Mouse (Mus musculus): ENCODE measurements around the gene Sel1l. TPM values are rescaled to one million over a fixed set of nuclear protein-coding genes. Genes with fewer than 3 reads are reported as not detected.

Sel1l gene
- total RNA-seq, 2 experiments from 2014 or later, result 56.8 to 59.6 TPM

DNA sequence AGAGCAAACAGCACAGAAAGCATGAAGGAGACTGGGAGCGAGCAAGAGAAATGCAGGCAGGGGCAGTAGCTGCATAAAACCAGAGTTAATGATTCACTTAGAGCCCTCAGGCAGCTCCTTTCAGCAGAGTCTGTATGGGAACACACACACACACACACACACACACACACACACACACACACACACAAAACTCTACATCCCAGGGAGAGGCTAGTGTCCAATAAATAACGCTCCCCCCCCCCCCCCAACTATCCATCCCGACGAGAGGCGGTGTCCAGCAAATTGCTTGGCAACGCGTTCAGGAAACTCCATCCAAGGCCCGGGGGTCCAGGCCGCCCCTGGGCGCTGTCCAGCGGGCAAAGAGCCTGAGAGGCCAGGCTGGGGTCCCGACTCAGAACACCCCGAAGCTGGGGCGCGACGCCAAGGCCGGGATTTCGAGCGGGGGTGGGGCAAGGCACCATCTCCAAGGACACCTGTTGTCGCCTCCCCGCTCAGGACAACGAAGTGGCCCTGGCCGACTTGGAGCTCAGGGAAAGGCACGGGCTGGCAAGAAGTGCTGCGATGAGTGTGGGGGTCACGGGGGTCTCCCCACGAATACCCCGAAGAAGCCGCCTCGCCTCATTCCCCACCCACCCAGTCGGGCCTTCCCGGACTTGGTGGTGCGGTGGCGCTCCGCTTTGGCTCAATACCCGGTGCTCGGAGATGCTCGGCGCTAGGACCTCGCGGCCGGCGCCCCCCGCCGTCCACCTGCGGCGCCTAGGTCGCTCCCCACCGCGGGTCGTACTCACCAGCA is 70.5 kb downstream of the Sel1l start:
- peak; percentile 65 for DNase-seq

GRCm38 (mm10) chr12:91776342-91776741 is 72.6 kb downstream of the Sel1l start:
- no peak for DNase-seq

- DNase-seq, result peak; percentile 46
Measured at GRCm38 (mm10) chr12:91774811-91775284, 74.1 kb downstream of the Sel1l start.

DNA sequence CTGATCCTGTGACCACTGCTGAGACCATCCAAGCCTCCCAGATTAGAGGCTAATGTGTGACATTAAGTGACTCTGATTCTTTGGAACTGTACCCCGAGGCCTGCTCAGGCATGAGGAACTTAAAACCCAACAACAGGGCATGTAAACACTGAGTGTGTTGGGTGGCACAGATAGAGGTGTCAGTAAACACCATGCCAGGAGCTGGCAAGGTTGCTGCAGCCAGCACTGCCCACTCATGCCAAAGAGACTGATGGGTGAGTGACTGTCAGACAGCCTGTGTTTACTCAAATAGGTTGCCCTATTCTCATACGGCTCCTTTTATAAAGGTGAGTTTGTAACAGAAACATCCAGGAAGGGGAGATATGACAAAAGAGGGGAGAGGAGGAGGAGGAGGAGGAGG is 80.1 kb downstream of the Sel1l start:
- no peak for DNase-seq

- DNase-seq, result no peak
Measured at GRCm38 (mm10) chr12:91768176-91768575, 80.8 kb downstream of the Sel1l start.

GRCm38 (mm10) chr12:91766338-91767107 is 82.4 kb downstream of the Sel1l start:
- DNase-seq, result peak; percentile 68

GRCm38 (mm10) chr12:91765504-91765903 is 83.5 kb downstream of the Sel1l start:
- no peak for DNase-seq

GRCm38 (mm10) chr12:91765054-91765453 is 83.9 kb downstream of the Sel1l start:
- no peak for DNase-seq

- DNase-seq, result no peak
Measured at GRCm38 (mm10) chr12:91764471-91764870, 84.5 kb downstream of the Sel1l start.

DNA sequence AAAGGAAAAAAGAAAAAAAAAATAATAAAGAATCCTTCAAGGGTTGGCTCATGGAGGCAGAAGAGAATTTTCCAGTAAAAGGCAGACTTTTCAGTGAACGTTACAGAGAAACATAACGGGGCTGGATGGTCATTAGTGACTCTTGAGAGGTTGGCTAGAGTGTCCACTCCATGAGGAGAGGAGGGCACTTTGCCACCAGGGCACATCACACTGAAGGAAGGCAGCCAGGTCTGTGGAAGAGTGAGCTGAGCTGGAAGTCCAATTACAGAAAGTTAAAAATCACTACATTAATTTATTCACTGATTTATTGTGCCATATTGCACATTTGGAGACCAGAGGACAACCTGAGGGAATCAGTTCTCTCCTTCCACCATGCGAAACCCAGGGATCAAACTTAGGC is 89.1 kb downstream of the Sel1l start:
- DNase-seq, result no peak

DNA sequence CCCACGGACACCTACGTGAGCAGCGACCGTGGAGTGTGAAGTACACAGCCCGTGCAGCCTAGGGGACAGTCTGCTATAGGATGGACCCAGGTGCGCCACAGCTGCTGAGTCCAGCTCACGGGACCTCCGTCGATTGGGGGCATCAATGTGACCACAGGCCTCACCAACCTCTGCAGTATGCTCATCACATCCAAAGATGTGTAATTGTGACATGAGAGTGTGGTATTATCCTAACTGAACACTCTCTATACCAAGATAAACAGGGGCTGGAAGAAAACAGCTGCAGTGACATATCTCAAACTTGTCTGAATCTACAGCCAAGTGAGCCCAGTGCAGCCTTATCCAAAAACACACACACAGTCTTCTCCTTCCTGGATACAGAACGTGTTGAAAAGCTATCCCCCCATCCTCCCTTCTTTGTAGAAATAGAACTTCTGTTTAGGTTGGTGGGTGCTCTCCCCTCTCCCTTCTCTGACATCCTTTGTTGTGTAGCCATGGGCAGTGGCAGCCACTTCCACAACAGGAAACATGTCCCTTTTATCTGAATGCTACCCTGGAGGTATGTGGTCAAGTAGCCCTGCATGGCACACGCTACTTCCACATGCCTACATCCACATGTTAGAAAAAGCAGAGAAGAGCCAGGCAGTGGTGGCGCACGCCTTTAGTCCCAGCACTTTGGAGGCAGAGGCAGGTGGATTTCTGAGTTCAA is 90.9 kb downstream of the Sel1l start:
- no peak for DNase-seq

GRCm38 (mm10) chr12:91756562-91757166 is 92.3 kb downstream of the Sel1l start:
- DNase-seq, result no peak

Small RNA genes lying within 50 kb of the gene (microRNA-seq; reads per million reads assigned to microRNA genes)
- gene Gm22015, result 0 reads per million in 2 experiments

Other genes starting within 250 kb of the Sel1l start
- gene Ston2, start 60.8 kb downstream of the Sel1l start, total RNA-seq (2021), result 1 to 10 TPM; 5.2 to 5.4 TPM

Data from heart, postnatal 4 days (tissue).